Mouse (Mus musculus): ENCODE measurements around the gene Txnrd3.

DNA sequence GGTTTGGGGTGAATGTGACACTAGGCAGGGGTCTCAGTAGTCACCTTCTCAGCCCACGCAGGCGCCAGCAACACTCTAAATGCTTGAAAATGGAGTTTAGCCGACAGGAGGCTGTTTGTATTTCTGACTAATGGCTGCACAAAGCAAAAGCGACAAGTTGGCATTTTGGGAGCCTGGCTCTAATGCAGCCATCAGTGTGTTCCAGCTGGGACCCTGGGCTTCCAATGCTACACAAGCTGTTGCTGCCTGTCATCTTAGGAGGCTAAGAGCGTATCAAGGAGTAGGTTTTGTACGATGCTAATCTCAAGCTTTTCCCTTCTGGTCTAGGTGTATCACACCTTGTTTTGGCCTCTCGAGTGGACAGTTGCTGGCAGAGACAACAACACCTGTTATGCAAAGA is 28.9 kb downstream of the Txnrd3 start:
- TF ChIP-seq CTCF (IDR thresholded peaks at IDR 0.05; ENCODE audit: control insufficient read depth, insufficient read depth, insufficient replicate concordance, low read depth, low read length) (no peak), POLR2A (IDR thresholded peaks at IDR 0.05; ENCODE audit: control insufficient read depth, low read depth, low read length) (no peak)
